Mouse (Mus musculus) gastrocnemius, postnatal 14 days (tissue): ENCODE measurements around the gene Lpp. TPM values are rescaled to one million over a fixed set of nuclear protein-coding genes. Genes with fewer than 3 reads are reported as not detected.

Experiments used
- DNase-seq: peaks from one replicate; pipeline ENCODE4 v3.0.0; 2021; ENCODE audit warnings: mixed read lengths
- intact Hi-C: fragments of 180-260 bp; cut with DNase I; formaldehyde crosslinking; loops from one replicate; pipeline ENCODE4 v1.15.1; 2025; ENCODE audit warnings: low total_unique reads
- total RNA-seq, 2 experiments: library from RNA; stranded (reverse); gene quantifications; 2 replicates each; pipeline ENCODE4 v1.2.3; 2021

The Lpp gene
- total RNA-seq, 2 experiments from 2014 or later, result 27.5 to 30.2 TPM

GRCm38 (mm10) chr16:24816621-24817020, 423.3 kb downstream of the Lpp start:
- intact Hi-C loops, result no loop called here
- no peak for DNase-seq

GRCm38 (mm10) chr16:24817381-24817780, 424.1 kb downstream of the Lpp start:
- intact Hi-C loops, result no loop called here
- no peak for DNase-seq

- DNase-seq, result peak; percentile 10
- intact Hi-C loops, result no loop called here
Observed at GRCm38 (mm10) chr16:24819127-24819526, 425.8 kb downstream of the Lpp start.

GRCm38 (mm10) chr16:24822182-24822875, 429.0 kb downstream of the Lpp start:
- DNase-seq, result no peak
- intact Hi-C loops, result no loop called here

GRCm38 (mm10) chr16:24822918-24823317, 429.6 kb downstream of the Lpp start:
- intact Hi-C loops, result no loop called here
- no peak for DNase-seq

GRCm38 (mm10) chr16:24826390-24826789, 433.1 kb downstream of the Lpp start:
- DNase-seq, result no peak
- intact Hi-C loops, result no loop called here

- DNase-seq, result no peak
Observed at GRCm38 (mm10) chr16:24828207-24828803, 435.0 kb downstream of the Lpp start.

GRCm38 (mm10) chr16:24829860-24830259, 436.6 kb downstream of the Lpp start:
- intact Hi-C loops, result no loop called here
- DNase-seq, result no peak

More at GRCm38 (mm10) chr16:24828207-24828803, 435.0 kb downstream of the Lpp start:
- intact Hi-C loops, result no loop called here

GRCm38 (mm10) chr16:24830939-24831338, 437.6 kb downstream of the Lpp start:
- DNase-seq, result no peak
- intact Hi-C loops, result no loop called here

GRCm38 (mm10) chr16:24833221-24833620, 439.9 kb downstream of the Lpp start:
- DNase-seq, result no peak

GRCm38 (mm10) chr16:24834536-24834935, 441.2 kb downstream of the Lpp start:
- intact Hi-C loops, result no loop called here
- no peak for DNase-seq

More at GRCm38 (mm10) chr16:24833221-24833620, 439.9 kb downstream of the Lpp start:
- intact Hi-C loops, result no loop called here

GRCm38 (mm10) chr16:24836550-24836949, 443.2 kb downstream of the Lpp start:
- intact Hi-C loops, result no loop called here
- no peak for DNase-seq

- DNase-seq, result no peak
- intact Hi-C loops, result no loop called here
Observed at GRCm38 (mm10) chr16:24839018-24839417, 445.7 kb downstream of the Lpp start.

- intact Hi-C loops, result no loop called here
- DNase-seq, result no peak
Observed at GRCm38 (mm10) chr16:24840073-24840472, 446.8 kb downstream of the Lpp start.

GRCm38 (mm10) chr16:24846141-24846540, 452.8 kb downstream of the Lpp start:
- DNase-seq, result no peak
- intact Hi-C loops, result no loop called here

- intact Hi-C loops, result no loop called here
- DNase-seq, result no peak
Observed at GRCm38 (mm10) chr16:24859509-24860140, 466.3 kb downstream of the Lpp start.

GRCm38 (mm10) chr16:24860445-24860844, 467.1 kb downstream of the Lpp start:
- DNase-seq, result no peak
- intact Hi-C loops, result no loop called here

GRCm38 (mm10) chr16:24861374-24861773, 468.1 kb downstream of the Lpp start:
- DNase-seq, result no peak

GRCm38 (mm10) chr16:24874235-24874634, 480.9 kb downstream of the Lpp start:
- DNase-seq, result peak; percentile 9
- intact Hi-C loops, result no loop called here

More at GRCm38 (mm10) chr16:24861374-24861773, 468.1 kb downstream of the Lpp start:
- intact Hi-C loops, result no loop called here

- intact Hi-C loops, result no loop called here
- no peak for DNase-seq
Observed at GRCm38 (mm10) chr16:24875661-24876060, 482.4 kb downstream of the Lpp start.

GRCm38 (mm10) chr16:24878977-24879376, 485.7 kb downstream of the Lpp start:
- intact Hi-C loops, result no loop called here
- DNase-seq, result no peak
